Mouse (Mus musculus) midbrain, embryonic 12.5 days (tissue): Measurements from ENCODE around the gene BC107364. TPM values are rescaled to one million over a fixed set of nuclear protein-coding genes. Genes with fewer than 3 reads are reported as not detected.
"Not testable (repeated sequence)": the region's sequence is repeated elsewhere in the genome, so short reads cannot be mapped to it uniquely, and the experiment has no call there.

ENCODE experiments used
- ATAC-seq: fragments of 200-750 bp; cut with Nextera tagmentation; 2 replicates; pipeline ENCODE4 v1.8.0; 2017; ENCODE audit warnings: low read depth, moderate TSS enrichment, moderate library complexity; ENCODE audit not compliant: low FRiP score
- H3K27ac ChIP-seq: fragments of 300-500 bp; sonication (generic); replicated peaks from 2 replicates; pipeline ENCODE4 v1.5.1; 2016; ENCODE audit warnings: mild to moderate bottlenecking
- H3K27me3 ChIP-seq: fragments of 300-500 bp; sonication (generic); 2 replicates; pipeline ENCODE4 v1.6.1; 2016; ENCODE audit warnings: mild to moderate bottlenecking
- H3K36me3 ChIP-seq: fragments of 300-500 bp; sonication (generic); 2 replicates; pipeline ENCODE4 v1.6.1; 2016
- H3K4me1 ChIP-seq: fragments of 300-500 bp; sonication (generic); 2 replicates; pipeline ENCODE4 v1.6.1; 2016
- H3K4me2 ChIP-seq: fragments of 300-500 bp; sonication (generic); replicated peaks from 2 replicates; pipeline ENCODE4 v1.6.1; 2016; ENCODE audit warnings: mild to moderate bottlenecking, moderate library complexity
- H3K4me3 ChIP-seq: fragments of 300-500 bp; sonication (generic); 2 replicates; pipeline ENCODE4 v1.5.1; 2016; ENCODE audit warnings: mild to moderate bottlenecking
- H3K9ac ChIP-seq: fragments of 300-500 bp; sonication (generic); replicated peaks from 2 replicates; pipeline ENCODE4 v1.6.1; 2016; ENCODE audit warnings: mild to moderate bottlenecking, moderate library complexity
- H3K9me3 ChIP-seq: fragments of 300-500 bp; sonication (generic); 2 replicates; pipeline ENCODE4 v1.6.1; 2016; ENCODE audit warnings: mild to moderate bottlenecking
- WGBS: fragments of 180-500 bp; shearing (Covaris S2); methylation state at CpG from one replicate; pipeline ENCODE4 v1.1.7; 2016; 5-methylcytosine and 5-hydroxymethylcytosine counted together
- polyA plus RNA-seq: library from polyadenylated mRNA; unstranded; fragments of >200 nt; fragmentation: Nextera tagmentation; extraction: Ambion mirVana; gene quantifications from 2 replicates; pipeline ENCODE4 v1.2.1, GENCODE M21; 2016

The BC107364 gene
- polyA plus RNA-seq, 1 experiment from 2014 or later, result not detected

DNA sequence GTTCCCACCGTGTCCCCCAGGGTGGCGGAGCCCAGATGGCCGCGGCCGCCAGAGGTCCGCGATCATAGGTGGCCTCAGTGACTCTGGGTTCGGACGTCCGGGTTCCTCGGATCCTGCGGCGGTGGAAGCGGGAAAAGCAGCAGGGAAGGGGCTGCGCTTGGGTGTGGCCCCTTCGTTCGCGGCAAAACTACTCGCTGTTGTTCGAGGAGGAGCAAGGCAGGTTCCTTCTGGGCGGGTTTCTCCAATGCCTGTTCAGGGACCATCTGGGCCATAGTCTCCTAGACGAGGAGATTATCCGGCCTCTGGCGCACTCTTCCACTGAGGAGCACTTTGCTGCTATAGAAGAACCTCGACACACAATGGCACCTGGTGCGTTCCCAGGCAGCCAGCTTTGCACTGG, 47.7 kb downstream of the BC107364 start:
- WGBS, result under 1% methylated on average over 26 of the region's 26 CpGs
- Histone ChIP-seq H3K4me2 (peak overlapping the region; percentile 41), H3K27ac (no peak overlapping the region), H3K4me3 (peak overlapping the region; percentile 18), H3K27me3 (peaks cover 92% of the 10 kb centered on the region), H3K9ac (no peak overlapping the region), H3K9me3 (0 out of 2 replicates have a peak, but pooled peaks cover 6% of the 10 kb centered on the region), H3K4me1 (peaks cover 14% of the 10 kb centered on the region), H3K36me3 (no peaks in the 10 kb centered on the region)
- ATAC-seq, result no peak

DNA sequence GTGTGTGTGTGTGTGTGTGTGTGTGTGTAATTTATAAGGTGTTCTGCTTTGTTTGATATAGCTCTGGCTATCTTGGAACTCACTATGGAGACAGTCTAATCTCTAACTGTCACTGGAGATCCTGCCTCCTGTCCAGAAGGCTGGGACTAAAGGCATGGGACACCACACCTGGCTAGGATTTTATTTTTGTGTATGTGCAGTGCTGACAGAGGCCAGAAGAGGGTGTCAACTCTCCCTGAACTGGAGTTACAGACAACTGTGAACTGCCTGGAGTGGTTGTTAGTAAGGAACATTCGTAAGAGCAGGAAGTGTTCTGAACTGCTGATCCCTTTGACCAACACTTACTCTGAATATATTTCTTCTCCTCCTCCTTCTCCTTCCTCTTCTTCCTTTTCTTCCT, 49.1 kb downstream of the BC107364 start:
- Histone ChIP-seq H3K4me2 (no peak overlapping the region), H3K27ac (no peak overlapping the region), H3K27me3 (peaks cover 90% of the 10 kb centered on the region), H3K4me3 (no peak overlapping the region), H3K36me3 (no peaks in the 10 kb centered on the region), H3K4me1 (peaks cover 12% of the 10 kb centered on the region), H3K9ac (no peak overlapping the region), H3K9me3 (0 out of 2 replicates have a peak, but pooled peaks cover 6% of the 10 kb centered on the region)
- ATAC-seq, result no peak
- 44% methylated on average over 1 of the region's 1 CpGs for WGBS

DNA sequence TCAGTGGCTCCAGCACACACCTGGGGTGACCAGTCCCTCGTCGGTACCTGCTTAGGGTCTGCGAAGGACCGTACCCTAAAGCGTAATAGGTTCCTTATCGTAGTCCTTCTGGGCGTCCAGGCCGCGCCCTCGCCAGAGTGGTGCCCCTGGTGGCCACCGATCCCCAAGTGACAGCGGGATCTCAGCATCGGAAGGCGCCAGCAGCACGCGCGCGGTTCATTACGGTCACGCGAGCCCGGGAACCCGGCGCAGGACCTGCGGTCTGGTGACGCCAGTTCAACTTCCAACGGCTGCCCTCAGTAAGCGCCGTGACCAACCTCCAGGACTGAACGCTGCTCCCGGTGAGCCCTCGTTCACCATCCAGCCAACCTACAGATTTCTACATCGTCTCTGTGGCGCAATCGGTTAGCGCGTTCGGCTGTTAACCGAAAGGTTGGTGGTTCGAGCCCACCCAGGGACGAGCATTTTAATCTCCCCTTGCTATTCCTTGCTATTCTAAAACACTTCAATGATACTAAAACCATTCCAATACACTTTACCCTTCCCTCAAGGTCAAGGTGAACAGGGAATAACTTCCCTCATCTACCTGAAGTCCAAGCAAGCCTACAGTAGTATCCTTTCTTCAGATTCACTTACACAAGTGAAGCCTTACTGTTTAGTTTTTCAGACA, 50.1 kb downstream of the BC107364 start:
- 0 out of 2 replicates have a peak, but pooled peaks cover 6% of the 10 kb centered on the region for H3K9me3 ChIP-seq
- peak overlapping the region; percentile 38 for H3K4me3 ChIP-seq
- no peak for ATAC-seq
- H3K27me3 ChIP-seq, result peaks cover 91% of the 10 kb centered on the region
- peak overlapping the region; percentile 49 for H3K4me2 ChIP-seq
- no peaks in the 10 kb centered on the region for H3K36me3 ChIP-seq
- H3K9ac ChIP-seq, result peak overlapping the region; percentile 37; the same call in 1 of the 2 replicates
- peaks cover 12% of the 10 kb centered on the region for H3K4me1 ChIP-seq
- no peak overlapping the region for H3K27ac ChIP-seq
- under 1% methylated on average over 41 of the region's 41 CpGs for WGBS

DNA sequence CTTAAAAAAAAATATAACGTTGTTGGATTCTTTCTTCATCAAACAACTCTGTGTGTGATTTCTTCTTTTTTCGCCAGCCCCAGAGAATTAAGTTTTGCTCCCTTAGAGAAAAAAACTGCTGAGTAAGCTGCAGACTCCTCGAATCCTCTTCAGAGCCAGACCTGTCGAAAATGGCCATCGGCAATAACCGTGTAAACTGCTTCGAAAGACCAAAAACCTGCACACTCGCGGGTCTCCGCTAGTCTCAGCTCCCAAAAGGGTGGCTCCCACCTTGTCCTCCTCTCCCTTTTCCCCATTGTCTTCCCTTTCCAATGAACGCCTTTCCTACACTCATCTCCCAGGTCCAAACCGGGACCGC, 50.7 kb downstream of the BC107364 start:
- Histone ChIP-seq H3K36me3 (no peaks in the 10 kb centered on the region), H3K9ac (no peak overlapping the region), H3K4me3 (peak overlapping the region; percentile 38), H3K9me3 (0 out of 2 replicates have a peak, but pooled peaks cover 6% of the 10 kb centered on the region), H3K27me3 (peaks cover 91% of the 10 kb centered on the region), H3K27ac (no peak overlapping the region), H3K4me1 (peaks cover 12% of the 10 kb centered on the region), H3K4me2 (peak overlapping the region; percentile 49)
- no peak for ATAC-seq
- WGBS, result 3% methylated on average over 13 of the region's 13 CpGs

DNA sequence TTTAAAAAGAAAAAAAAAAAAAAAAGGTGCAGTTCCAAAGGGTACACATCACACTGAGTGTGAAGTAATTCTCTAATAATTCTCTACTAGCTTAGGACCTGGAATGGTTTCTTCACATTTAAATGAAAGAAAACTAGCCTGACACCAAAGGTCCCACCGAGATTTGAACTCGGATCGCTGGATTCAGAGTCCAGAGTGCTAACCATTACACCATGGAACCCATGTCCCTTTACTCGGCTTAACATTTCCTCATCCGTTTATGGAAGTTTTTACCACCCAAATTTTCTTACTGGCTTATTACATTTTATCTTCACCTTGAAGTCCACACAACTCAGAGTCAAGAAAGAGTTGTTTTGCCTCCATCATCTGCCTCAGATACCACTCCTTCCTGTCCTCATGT, 53.2 kb downstream of the BC107364 start:
- 1% methylated on average over 5 of the region's 5 CpGs for WGBS
- Histone ChIP-seq H3K27me3 (peaks cover 91% of the 10 kb centered on the region), H3K9me3 (no peaks in the 10 kb centered on the region), H3K4me2 (no peak overlapping the region), H3K4me1 (0 out of 2 replicates have a peak, but pooled peaks cover 5% of the 10 kb centered on the region), H3K4me3 (no peak overlapping the region), H3K27ac (no peak overlapping the region), H3K36me3 (no peaks in the 10 kb centered on the region), H3K9ac (no peak overlapping the region)
- no peak for ATAC-seq

DNA sequence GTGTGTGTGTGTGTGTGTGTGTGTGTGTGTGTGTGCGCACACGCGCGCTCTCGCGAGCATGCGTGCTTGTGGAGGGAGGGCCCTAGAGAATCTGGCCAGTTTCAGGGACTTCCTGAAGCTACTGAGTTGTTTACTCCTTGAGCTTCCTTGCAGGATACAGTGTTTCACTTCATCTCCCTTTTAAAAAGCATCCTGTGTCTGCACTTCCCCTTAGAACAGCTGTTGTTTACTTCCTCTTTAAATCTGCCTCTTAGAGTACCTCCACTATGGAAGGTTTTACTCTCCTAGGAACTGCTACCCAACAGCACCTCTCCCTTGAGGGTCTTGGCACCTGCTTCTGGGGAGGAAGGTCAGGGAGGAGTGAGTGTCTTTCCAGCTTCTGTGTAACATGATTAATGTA, 55.2 kb downstream of the BC107364 start:
- WGBS, result 89% methylated on average over 7 of the region's 7 CpGs
- no peaks in the 10 kb centered on the region for H3K36me3 ChIP-seq
- H3K9me3 ChIP-seq, result no peaks in the 10 kb centered on the region
- H3K4me2 ChIP-seq, result no peak overlapping the region
- no peak overlapping the region for H3K4me3 ChIP-seq
- no peak overlapping the region for H3K27ac ChIP-seq
- H3K9ac ChIP-seq, result no peak overlapping the region
- H3K4me1 ChIP-seq, result 0 out of 2 replicates have a peak, but pooled peaks cover 3% of the 10 kb centered on the region
- H3K27me3 ChIP-seq, result peaks cover 84% of the 10 kb centered on the region
- ATAC-seq, result no peak

DNA sequence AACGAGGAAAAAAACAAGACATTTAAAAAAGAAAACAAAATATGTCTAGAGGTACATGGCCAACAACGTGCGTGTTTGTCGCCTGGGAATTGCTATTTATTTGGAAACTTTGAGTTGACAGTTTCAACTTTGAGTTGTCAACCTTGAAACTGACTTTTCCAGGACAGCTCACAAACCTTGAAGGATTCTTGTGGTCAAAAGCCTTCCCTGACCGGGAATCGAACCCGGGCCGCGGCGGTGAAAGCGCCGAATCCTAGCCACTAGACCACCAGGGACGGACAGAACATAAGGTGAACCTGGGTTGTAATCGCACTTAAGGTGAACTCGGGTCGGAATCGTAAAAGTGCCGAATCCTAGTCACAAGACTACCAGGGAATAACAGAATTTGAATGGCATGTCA, 64.9 kb downstream of the BC107364 start:
- H3K27me3 ChIP-seq, result peaks cover 31% of the 10 kb centered on the region
- not testable (repeated sequence) for H3K36me3 ChIP-seq, ATAC-seq, H3K4me3 ChIP-seq, H3K9me3 ChIP-seq, H3K9ac ChIP-seq, H3K4me2 ChIP-seq, H3K4me1 ChIP-seq, H3K27ac ChIP-seq
- WGBS, result no CpG with 5 or more reads among the region's 18 CpGs

Other genes starting within 250 kb of the BC107364 start
- 66.9 and 71.6 TPM in 2 replicates for gene Bola1, start 232.6 kb downstream of the BC107364 start, polyA plus RNA-seq
- 0.96 and 1.2 TPM in 2 replicates for gene Hist2h2ab, start 232.4 kb downstream of the BC107364 start, polyA plus RNA-seq
- 9.0 and 11.6 TPM in 2 replicates for gene Hist2h2ac, start 231.4 kb downstream of the BC107364 start, polyA plus RNA-seq
- gene Hist2h2be, start 231.2 kb downstream of the BC107364 start, polyA plus RNA-seq, result 10.9 and 11.4 TPM in 2 replicates
- gene Hist2h3c2, start 213.2 kb downstream of the BC107364 start, polyA plus RNA-seq, result 9.8 and 14.7 TPM in 2 replicates
- 56.2 and 67.7 TPM in 2 replicates for gene Hist2h2aa2, start 212.0 kb downstream of the BC107364 start, polyA plus RNA-seq
- gene Hist2h2aa1, start 206.8 kb downstream of the BC107364 start, polyA plus RNA-seq, result 27.1 and 35.0 TPM in 2 replicates
- 1.4 TPM in 1 of 2 replicates, not detected in the other for gene Hist2h3c1, start 205.6 kb downstream of the BC107364 start, polyA plus RNA-seq
- 13.3 and 18.2 TPM in 2 replicates for gene Hist2h4, start 189.0 kb downstream of the BC107364 start, polyA plus RNA-seq
- 76.0 and 96.2 TPM in 2 replicates for gene Hist2h3b, start 183.7 kb downstream of the BC107364 start, polyA plus RNA-seq
- gene Hist2h2bb, start 182.6 kb downstream of the BC107364 start, polyA plus RNA-seq, result 18.3 and 20.1 TPM in 2 replicates
- gene Fcgr1, start 158.3 kb downstream of the BC107364 start, polyA plus RNA-seq, result 1.9 and 2.4 TPM in 2 replicates
- gene Hfe2, start 72.9 kb upstream of the BC107364 start, polyA plus RNA-seq, result 0.89 and 1.0 TPM in 2 replicates
- 52.7 and 53.6 TPM in 2 replicates for gene Txnip, start 105.7 kb upstream of the BC107364 start, polyA plus RNA-seq
- gene Gm16253, start 124.7 kb upstream of the BC107364 start, polyA plus RNA-seq, result 1.6 and 2.0 TPM in 2 replicates
- gene Polr3gl, start 141.9 kb upstream of the BC107364 start, polyA plus RNA-seq, result 35.8 and 44.3 TPM in 2 replicates
- gene Ankrd34a, start 144.3 kb upstream of the BC107364 start, polyA plus RNA-seq, result 2.6 and 2.7 TPM in 2 replicates
- gene Lix1l, start 148.8 kb upstream of the BC107364 start, polyA plus RNA-seq, result 5.6 and 6.8 TPM in 2 replicates
- 163 and 166 TPM in 2 replicates for gene Rbm8a, start 177.6 kb upstream of the BC107364 start, polyA plus RNA-seq
- 45.2 and 46.5 TPM in 2 replicates for gene Pex11b, start 183.1 kb upstream of the BC107364 start, polyA plus RNA-seq
- 0.08 TPM in 1 of 2 replicates, not detected in the other for gene Gm42957, start 183.2 kb upstream of the BC107364 start, polyA plus RNA-seq
- 0.75 and 0.85 TPM in 2 replicates for gene Itga10, start 193.3 kb upstream of the BC107364 start, polyA plus RNA-seq
- gene Ankrd35, start 217.8 kb upstream of the BC107364 start, polyA plus RNA-seq, result 0.33 and 0.40 TPM in 2 replicates
- 45.9 and 47.0 TPM in 2 replicates for gene Pias3, start 244.1 kb upstream of the BC107364 start, polyA plus RNA-seq